Mouse (Mus musculus): ENCODE measurements around the gene Banf1.

DNA sequence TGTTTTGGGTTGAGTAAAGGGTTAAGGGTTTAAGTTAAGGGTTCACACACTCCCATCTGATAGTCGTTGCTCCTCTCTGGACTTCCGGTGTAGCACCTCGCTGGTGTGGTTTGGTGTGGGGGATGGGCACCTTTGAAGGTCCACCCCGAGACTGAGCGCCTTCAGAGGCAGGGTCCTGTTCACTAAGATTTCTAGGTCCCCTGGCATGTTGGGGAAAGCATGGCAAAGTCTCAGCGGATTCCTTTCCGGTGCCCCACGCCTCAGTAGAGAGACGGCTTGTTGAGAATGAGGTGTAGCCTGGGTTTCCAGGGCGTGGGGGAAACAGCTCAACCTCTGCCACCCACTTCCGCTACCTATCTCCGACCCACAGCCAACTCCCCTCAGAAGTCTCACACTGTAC is 22.7 kb upstream of the Banf1 start:
- no peak for TF ChIP-seq CTCF (IDR thresholded peaks at IDR 0.05; ENCODE audit: low read depth, low read length)
- TF ChIP-seq POLR2A (IDR thresholded peaks at IDR 0.05; ENCODE audit: extremely low read depth, insufficient read depth, low read length) = 0 out of 2 replicates have a peak, but pooled peaks have one; percentile 11

Data from liver, adult 2 months (tissue).